Mouse (Mus musculus) CH12.LX (cell line): ENCODE measurements around the gene Sh3rf1. TPM values are rescaled to one million over a fixed set of nuclear protein-coding genes. Genes with fewer than 3 reads are reported as not detected.

Source experiments
- DNase-seq: peaks from one replicate; pipeline ENCODE4 v3.0.0-alpha.2; 2013; ENCODE audit errors: extremely low read depth
- H3K27ac ChIP-seq: 2 replicates; pipeline ENCODE4 v1.5.1; 2012; ENCODE audit warnings: low read depth, mild to moderate bottlenecking, control low read depth, moderate library complexity; ENCODE audit not compliant: insufficient read depth
- H3K27me3 ChIP-seq: replicated peaks from 2 replicates; pipeline ENCODE3; 2012; ENCODE audit warnings: inconsistent platforms
- H3K36me3 ChIP-seq, 2 experiments: replicated peaks in 1 of 2; 2 replicates each; pipeline versions ENCODE3 to v1.6.1; 2012; ENCODE audit warnings: inconsistent platforms in 1 of 2, low read length in 1 of 2, mild to moderate bottlenecking in 1 of 2, mixed read lengths in 1 of 2, moderate library complexity in 1 of 2; ENCODE audit not compliant: control insufficient read depth in 1 of 2, insufficient read depth in 1 of 2
- H3K4me1 ChIP-seq, 2 experiments: 2 replicates each; pipeline ENCODE4 v1.6.1; 2012; ENCODE audit warnings: inconsistent platforms in 1 of 2, moderate library complexity in 1 of 2; ENCODE audit not compliant: insufficient read depth in 2 of 2, control insufficient read depth in 1 of 2
- H3K4me2 ChIP-seq: 2 replicates; pipeline ENCODE4 v1.6.1; 2012; ENCODE audit warnings: low read depth, mild to moderate bottlenecking, control low read depth; ENCODE audit not compliant: poor library complexity, insufficient read depth, severe bottlenecking
- H3K4me3 ChIP-seq, 3 experiments: fragments of 150-350 bp in 1 of 3; sonication (generic) in 1 of 3; replicated peaks in 1 of 3; 2 replicates each; pipeline versions ENCODE3 to v1.5.1; 2011 to 2012; ENCODE audit warnings: low read depth in 2 of 3, low read length in 2 of 3, mild to moderate bottlenecking in 2 of 3, moderate library complexity in 2 of 3, control low read depth in 1 of 3, improper control_type of control experiment in 1 of 3, inconsistent platforms in 1 of 3, mixed read lengths in 1 of 3; ENCODE audit not compliant: poor library complexity in 1 of 3
- H3K79me2 ChIP-seq: replicated peaks from 2 replicates; pipeline ENCODE4 v1.6.1; 2012; ENCODE audit warnings: mild to moderate bottlenecking, moderate library complexity; ENCODE audit not compliant: control insufficient read depth, poor library complexity, insufficient read depth, severe bottlenecking; ENCODE audit errors: extremely low read depth
- H3K9ac ChIP-seq: 2 replicates; pipeline ENCODE4 v1.6.1; 2012; ENCODE audit warnings: low read depth, mild to moderate bottlenecking, control low read depth, moderate library complexity; ENCODE audit not compliant: insufficient read depth
- H3K9me3 ChIP-seq: replicated peaks from 2 replicates; pipeline ENCODE3; 2012; ENCODE audit warnings: low read length, inconsistent platforms, mixed read lengths
- E2F4 ChIP-seq: IDR thresholded peaks from 2 replicates; pipeline ENCODE4 v1.6.1; 2011; ENCODE audit warnings: low read depth, low read length, improper control_type of control experiment; ENCODE audit not compliant: insufficient replicate concordance
- ELF1 ChIP-seq: IDR thresholded peaks from 2 replicates; pipeline ENCODE4 v1.6.1; 2014; ENCODE audit warnings: low read depth, mild to moderate bottlenecking, inconsistent platforms, low read length, improper control_type of control experiment
- ETS1 ChIP-seq: conservative IDR thresholded peaks from 2 replicates; pipeline ENCODE4 v1.6.1; 2012; ENCODE audit warnings: low read depth, mild to moderate bottlenecking, inconsistent platforms, low read length, improper control_type of control experiment, moderate library complexity
- JUN ChIP-seq: IDR thresholded peaks from 2 replicates; pipeline ENCODE4 v1.6.1; 2011; ENCODE audit warnings: low read depth, mild to moderate bottlenecking, low read length, improper control_type of control experiment, moderate library complexity; ENCODE audit not compliant: insufficient read depth
- KAT2A ChIP-seq: IDR thresholded peaks from 2 replicates; pipeline ENCODE4 v1.6.1; 2012; ENCODE audit warnings: low read length, improper control_type of control experiment, inconsistent platforms; ENCODE audit not compliant: insufficient replicate concordance
- MAX ChIP-seq: IDR thresholded peaks from 2 replicates; pipeline ENCODE4 v1.6.1; 2011; ENCODE audit warnings: low read length, improper control_type of control experiment
- MEF2A ChIP-seq: IDR thresholded peaks from 2 replicates; pipeline ENCODE4 v1.6.1; 2014; ENCODE audit warnings: low read depth, mild to moderate bottlenecking, inconsistent platforms, low read length, improper control_type of control experiment, borderline replicate concordance
- MXI1 ChIP-seq: IDR thresholded peaks from 2 replicates; pipeline ENCODE4 v1.6.1; 2011; ENCODE audit warnings: mild to moderate bottlenecking, low read depth, low read length, improper control_type of control experiment
- NELFE ChIP-seq: IDR thresholded peaks from 2 replicates; pipeline ENCODE4 v1.6.1; 2011; ENCODE audit warnings: low read depth, low read length, improper control_type of control experiment
- RAD21 ChIP-seq: IDR thresholded peaks from 2 replicates; pipeline ENCODE4 v1.6.1; 2011; ENCODE audit warnings: low read depth, mild to moderate bottlenecking, low read length, improper control_type of control experiment, moderate library complexity
- RCOR1 ChIP-seq: conservative IDR thresholded peaks from 2 replicates; pipeline ENCODE4 v1.6.1; 2012; ENCODE audit warnings: low read depth, mild to moderate bottlenecking, inconsistent platforms, low read length, improper control_type of control experiment
- SMC3 ChIP-seq: IDR thresholded peaks from 2 replicates; pipeline ENCODE4 v1.6.1; 2011; ENCODE audit warnings: low read depth, low read length, improper control_type of control experiment
- TBP ChIP-seq: conservative IDR thresholded peaks from 2 replicates; pipeline ENCODE4 v1.6.1; 2011; ENCODE audit warnings: low read depth, low read length, improper control_type of control experiment
- TCF12 ChIP-seq: IDR thresholded peaks from 2 replicates; pipeline ENCODE4 v1.6.1; 2014; ENCODE audit warnings: low read depth, mild to moderate bottlenecking, inconsistent platforms, low read length, improper control_type of control experiment
- USF1 ChIP-seq: IDR thresholded peaks from 2 replicates; pipeline ENCODE4 v1.6.1; 2014; ENCODE audit warnings: low read depth, mild to moderate bottlenecking, inconsistent platforms, low read length, improper control_type of control experiment
- USF2 ChIP-seq: conservative IDR thresholded peaks from 2 replicates; pipeline ENCODE4 v1.6.1; 2011; ENCODE audit warnings: low read depth, low read length, improper control_type of control experiment
- ZC3H11A ChIP-seq: IDR thresholded peaks from 2 replicates; pipeline ENCODE4 v1.6.1; 2012; ENCODE audit warnings: low read depth, mild to moderate bottlenecking, inconsistent platforms, low read length, improper control_type of control experiment
- ZKSCAN1 ChIP-seq: IDR thresholded peaks from 2 replicates; pipeline ENCODE4 v1.6.1; 2012; ENCODE audit warnings: low read depth, inconsistent platforms, low read length, improper control_type of control experiment, borderline replicate concordance
- ZNF384 ChIP-seq: IDR thresholded peaks from 2 replicates; pipeline ENCODE4 v1.6.1; 2012; ENCODE audit warnings: low read depth, low read length, improper control_type of control experiment, inconsistent platforms
- dilution Hi-C: fragments of 300-500 bp; cut with MboI; formaldehyde crosslinking; loops from 2 replicates; pipeline ENCODE4 v1.14.3; 2020; ENCODE audit warnings: low sequenced_read_pairs; ENCODE audit not compliant: extremely low pct_unique_long_range_greater_than_20kb, extremely low pct_ligation_motif_present
- in situ Hi-C: fragments of 300-500 bp; cut with MboI; formaldehyde crosslinking; loops from 3 replicates; pipeline ENCODE4 v1.14.3; 2019; ENCODE audit warnings: low sequenced_read_pairs, low pct_ligation_motif_present, low pct_unique_long_range_greater_than_20kb, mixed read lengths
- polyA plus RNA-seq: library from polyadenylated mRNA; unstranded; fragments of >175 nt; gene quantifications from 2 replicates; pipeline ENCODE4 v1.2.1, GENCODE M21; 2012; ENCODE audit warnings: low read depth; ENCODE audit not compliant: insufficient read length
- total RNA-seq, 2 experiments: library from RNA; depleted of rRNA; stranded (reverse); fragments of 300-350 nt in 1 of 2; fragments of >200 nt in 1 of 2; gene quantifications; 2 replicates each; pipeline ENCODE4 v1.2.3; 2012 to 2014

The Sh3rf1 gene
- total and polyA plus RNA-seq, 3 experiments: 6.0 to 16.8 (median 10.6) TPM

- Histone ChIP-seq H3K9me3 (no peaks in the 10 kb centered on the region), H3K27me3 (no peaks in the 10 kb centered on the region), H3K4me2 (no peak overlapping the region), H3K4me1 (peaks cover 2 to 5% of the 10 kb centered on the region in 2 experiments; a peak in 2 of 4 replicates), H3K9ac (no peak overlapping the region), H3K4me3 (no peak overlapping the region), H3K36me3 (no peaks in the 10 kb centered on the region), H3K79me2 (no peaks in the 10 kb centered on the region), H3K27ac (no peak overlapping the region)
- in situ Hi-C loops: no loop called here
- dilution Hi-C loops: no loop called here
- TF ChIP-seq ETS1: no peak
- peak; percentile 31 for TF ChIP-seq USF2
- no peak for TF ChIP-seq ZNF384
- TF ChIP-seq ELF1: no peak
- no peak for TF ChIP-seq ZKSCAN1
- TF ChIP-seq MXI1: no peak
- no peak for TF ChIP-seq MEF2A
- TF ChIP-seq USF1: peak; percentile 28
- no peak for DNase-seq
Observed at GRCm38 (mm10) chr8:61208719-61209118, 15.0 kb upstream of the Sh3rf1 start.

- H3K27ac ChIP-seq: no peak overlapping the region
- no peaks in the 10 kb centered on the region for H3K9me3 ChIP-seq
- no peak overlapping the region for H3K4me3 ChIP-seq
- H3K27me3 ChIP-seq: no peaks in the 10 kb centered on the region
- no peaks in the 10 kb centered on the region for H3K79me2 ChIP-seq
- in situ Hi-C loops (no loop called here), dilution Hi-C loops (no loop called here)
- DNase-seq: no peak
- TF ChIP-seq RCOR1 (no peak), ZC3H11A (no peak), KAT2A (no peak), RAD21 (no peak), USF2 (no peak), JUN (no peak), MAX (no peak), E2F4 (no peak), NELFE (no peak), ZNF384 (no peak), TCF12 (no peak), SMC3 (no peak), TBP (no peak)
- H3K9ac ChIP-seq: no peak overlapping the region
- peaks cover 2 to 10% of the 10 kb centered on the region in 2 experiments; a peak in 2 of 4 replicates for H3K4me1 ChIP-seq
- H3K36me3 ChIP-seq: no peaks in the 10 kb centered on the region
- H3K4me2 ChIP-seq: no peak overlapping the region
Observed at GRCm38 (mm10) chr8:61210836-61211235, 12.8 kb upstream of the Sh3rf1 start.
